Mouse (Mus musculus): ENCODE measurements at regions not wholly inside any gene's neighbourhood (a gene's known extent, or its start where the extent isn't known, plus 50 kb on each side); places are given as distances from the start of the nearest gene placed in this dataset.

DNA sequence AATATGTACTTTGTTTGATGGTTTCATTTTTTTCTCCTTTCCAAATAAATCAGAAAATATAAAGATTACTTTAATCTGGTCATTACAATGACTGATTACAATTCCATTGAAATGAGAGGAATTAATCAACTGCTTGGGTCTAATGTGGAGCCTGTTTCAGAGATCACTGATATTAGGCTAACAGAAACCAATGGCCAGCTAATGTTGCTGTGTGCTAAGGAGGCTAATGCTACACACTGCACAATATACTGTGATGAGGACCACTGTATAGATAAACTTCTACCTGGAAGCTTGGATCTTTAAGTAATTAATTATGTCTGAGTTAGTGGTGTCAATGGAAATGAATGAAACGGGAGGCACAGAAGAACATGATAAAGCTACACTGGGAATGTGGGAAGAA is 284.6 kb upstream of the Dab2 start:
- no peak for DNase-seq (ENCODE audit: low read depth, low spot score)

DNA sequence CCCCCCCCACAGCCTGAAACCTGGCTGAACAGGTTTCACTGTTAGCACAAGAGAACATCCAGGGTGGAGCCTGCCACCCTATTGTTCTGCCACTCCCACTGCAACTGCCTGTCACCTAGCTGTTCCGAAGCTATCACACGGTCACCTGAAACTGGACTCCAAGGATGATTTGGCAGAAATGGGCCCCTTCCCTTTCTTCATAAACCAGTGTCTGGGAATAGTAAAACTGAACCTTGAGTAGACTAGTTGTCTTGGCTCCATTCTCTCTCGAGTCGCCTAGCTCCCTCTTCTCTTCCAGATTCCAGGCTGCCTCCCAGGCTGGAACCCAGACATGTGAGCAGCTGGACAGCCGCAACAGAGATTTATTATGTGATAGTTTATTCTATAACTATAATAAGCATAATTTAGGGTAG is 282.9 kb upstream of the Dab2 start:
- DNase-seq (ENCODE audit: low read depth, low spot score) = no peak

- DNase-seq (ENCODE audit: low read depth, low spot score) = no peak
These were observed 274.0 kb upstream of the Dab2 start for GRCm38 (mm10) chr15:6025543-6025942.

DNA sequence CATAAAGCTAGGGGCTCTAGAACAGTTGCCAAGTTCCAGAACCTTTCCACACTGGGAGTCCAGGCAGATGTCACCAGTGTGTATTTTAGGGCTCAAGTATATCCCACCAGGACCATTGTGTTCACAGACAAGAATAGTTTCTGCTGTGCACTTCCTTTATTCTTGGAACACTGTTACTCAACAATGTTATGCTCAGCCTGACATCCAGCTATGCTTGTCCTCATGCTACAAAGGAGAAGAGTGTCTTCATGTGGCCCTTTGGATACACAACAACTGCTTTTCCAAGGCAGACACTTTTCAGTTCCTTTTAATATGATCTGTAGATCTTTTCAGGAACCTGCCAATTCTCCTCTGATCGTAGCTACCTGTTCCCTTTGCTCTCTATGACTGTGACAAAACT is 270.4 kb upstream of the Dab2 start:
- DNase-seq (ENCODE audit: low read depth, low spot score) = no peak

- DNase-seq (ENCODE audit: low read depth, low spot score) = no peak
These were observed 269.2 kb upstream of the Dab2 start for GRCm38 (mm10) chr15:6030396-6030795.

- no peak for DNase-seq (ENCODE audit: low read depth, low spot score)
These were observed 265.4 kb upstream of the Dab2 start for GRCm38 (mm10) chr15:6034156-6034555.

DNA sequence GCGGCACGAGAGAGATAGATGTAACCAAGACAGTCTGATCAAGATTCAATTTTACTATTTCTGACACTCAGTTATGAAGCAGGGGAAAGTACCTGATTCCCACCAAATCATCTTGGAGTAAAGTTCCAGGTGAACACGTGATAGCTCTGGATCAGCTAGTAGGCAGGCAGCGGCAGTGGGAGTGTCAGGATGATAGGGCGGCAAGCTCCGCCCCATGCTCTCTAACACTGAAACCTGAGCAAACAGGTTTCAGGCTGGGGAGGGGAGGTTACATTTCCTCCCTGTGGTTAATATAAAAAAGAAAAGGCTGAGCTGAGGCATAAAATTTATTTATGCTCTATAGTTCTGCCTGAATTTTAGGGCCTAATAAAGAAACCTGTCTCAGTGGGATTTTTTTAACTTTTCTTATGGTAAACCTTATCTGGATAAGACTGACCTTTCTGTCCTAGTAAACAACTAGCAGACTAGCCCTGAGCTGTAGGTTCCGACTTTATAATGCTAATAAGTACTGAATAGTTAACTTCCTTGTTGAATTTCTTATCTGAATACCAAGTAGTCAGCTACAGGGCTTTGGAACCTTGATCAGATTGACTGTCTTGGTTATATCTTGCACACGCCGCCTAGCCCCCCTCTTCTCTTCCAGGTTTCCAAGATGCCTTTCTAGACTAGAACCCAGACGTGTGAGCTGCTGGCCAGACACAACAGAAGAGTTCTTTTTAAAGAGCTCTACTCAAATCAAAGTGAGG is 254.9 kb upstream of the Dab2 start:
- DNase-seq (ENCODE audit: low read depth, low spot score) = no peak

GRCm38 (mm10) chr15:6055703-6056102 is 243.9 kb upstream of the Dab2 start:
- no peak for DNase-seq (ENCODE audit: low read depth, low spot score)

GRCm38 (mm10) chr15:6056887-6057626 is 242.5 kb upstream of the Dab2 start:
- DNase-seq (ENCODE audit: low read depth, low spot score) = peak; percentile 1

- DNase-seq (ENCODE audit: low read depth, low spot score) = no peak
These were observed 240.2 kb upstream of the Dab2 start for GRCm38 (mm10) chr15:6059361-6059760.

DNA sequence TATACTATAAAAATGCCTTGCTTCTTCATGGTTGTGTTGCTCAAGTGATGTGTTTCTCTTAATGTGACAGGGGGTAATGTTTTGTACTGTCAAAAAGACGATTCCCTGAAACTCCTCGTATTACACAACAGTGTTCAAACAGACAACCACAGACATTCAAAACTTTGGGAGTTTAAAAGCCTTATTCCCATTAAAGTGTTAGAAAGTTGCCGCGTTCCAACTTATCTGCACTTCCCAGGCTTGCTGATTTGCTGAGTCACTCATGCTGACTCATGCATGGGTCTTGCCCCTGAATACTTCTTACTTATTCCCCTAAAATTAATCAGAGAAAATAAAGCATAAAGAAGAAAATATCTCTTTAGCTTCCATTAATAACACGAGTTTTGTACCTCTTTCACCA is 239.8 kb upstream of the Dab2 start:
- DNase-seq (ENCODE audit: low read depth, low spot score) = peak; percentile 1

- DNase-seq (ENCODE audit: low read depth, low spot score) = no peak
These were observed 238.9 kb upstream of the Dab2 start for GRCm38 (mm10) chr15:6060649-6061048.

GRCm38 (mm10) chr15:6065100-6065499 is 234.5 kb upstream of the Dab2 start:
- no peak for DNase-seq (ENCODE audit: low read depth, low spot score)

- DNase-seq (ENCODE audit: low read depth, low spot score) = no peak
These were observed 232.2 kb upstream of the Dab2 start for GRCm38 (mm10) chr15:6067380-6067779.

- peak; percentile 2 for DNase-seq (ENCODE audit: low read depth, low spot score)
These were observed 231.2 kb upstream of the Dab2 start for GRCm38 (mm10) chr15:6068371-6068770.

- DNase-seq (ENCODE audit: low read depth, low spot score) = no peak
These were observed 227.7 kb upstream of the Dab2 start for GRCm38 (mm10) chr15:6071873-6072272.

DNA sequence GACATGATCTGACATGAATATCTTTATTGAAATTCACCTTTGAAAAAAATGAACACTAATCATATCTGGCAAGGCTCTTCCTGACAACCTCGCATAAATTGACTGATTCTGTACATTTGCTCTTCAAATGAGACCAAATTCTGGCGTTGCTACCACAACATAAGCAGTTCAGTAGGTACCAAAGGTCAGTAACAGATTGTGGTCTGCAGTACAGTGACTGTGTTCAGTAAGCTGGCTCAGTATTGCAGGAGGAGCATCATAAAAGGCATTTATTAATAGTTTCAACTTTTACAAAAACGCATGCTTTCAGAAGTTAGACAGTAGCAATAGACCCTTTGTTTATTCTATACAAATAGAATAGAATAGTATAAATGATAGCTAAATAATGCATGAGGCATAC is 226.7 kb upstream of the Dab2 start:
- DNase-seq (ENCODE audit: low read depth, low spot score) = no peak

GRCm38 (mm10) chr15:6080714-6081635 is 218.6 kb upstream of the Dab2 start:
- peak; percentile 57 for DNase-seq (ENCODE audit: low read depth, low spot score)

DNA sequence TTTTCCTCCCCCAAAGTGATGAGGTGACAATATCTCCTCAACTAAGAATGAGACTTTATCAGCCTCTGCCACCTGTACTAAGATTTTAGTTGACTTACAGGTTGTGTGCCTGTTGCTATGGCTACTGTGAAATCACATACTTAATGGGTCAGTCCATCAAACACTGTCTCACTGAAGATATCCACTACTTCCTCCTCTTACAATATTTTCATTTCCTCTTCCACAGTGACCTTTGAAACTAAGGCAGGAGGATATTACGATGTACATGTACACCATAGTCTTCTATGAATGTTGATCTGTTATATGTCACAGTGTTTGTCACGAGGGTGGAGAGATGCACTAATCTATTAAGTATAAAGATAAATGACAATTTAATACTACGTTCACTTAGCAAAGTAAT is 212.4 kb upstream of the Dab2 start:
- DNase-seq (ENCODE audit: low read depth, low spot score) = no peak

GRCm38 (mm10) chr15:6088498-6088897 is 211.1 kb upstream of the Dab2 start:
- peak; percentile 5 for DNase-seq (ENCODE audit: low read depth, low spot score)

GRCm38 (mm10) chr15:6129697-6130096 is 169.9 kb upstream of the Dab2 start:
- no peak for DNase-seq (ENCODE audit: low read depth, low spot score)

DNA sequence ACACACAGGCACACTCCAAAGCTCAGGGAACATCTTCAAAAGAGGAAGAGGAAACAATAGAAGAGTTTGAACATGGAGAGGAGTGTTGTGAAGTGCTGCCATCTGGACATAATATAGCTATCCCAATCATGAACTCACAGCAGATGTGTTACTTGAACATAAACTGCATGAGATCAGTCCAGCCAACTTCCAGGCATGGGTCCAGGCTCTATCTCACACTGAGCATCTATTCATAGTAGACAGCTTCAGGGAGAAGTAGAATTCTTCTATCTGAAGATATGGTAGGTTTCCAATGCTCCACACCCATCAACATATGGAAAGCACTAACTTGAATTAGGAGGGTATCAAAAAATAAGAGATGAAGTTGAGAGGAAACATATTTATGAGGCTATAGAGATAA is 167.4 kb upstream of the Dab2 start:
- DNase-seq (ENCODE audit: low read depth, low spot score) = peak; percentile 9

Measured in brain, adult 2 months (tissue).